Mouse (Mus musculus) thymus, adult 2 months (tissue): ENCODE data around the gene Chrna9.

Experiments used
- CTCF ChIP-seq: fragments of 200-500 bp; IDR thresholded peaks from 2 replicates; pipeline ENCODE4 v1.5.1; 2012; ENCODE audit warnings: mild to moderate bottlenecking, control low read depth, low read length, moderate library complexity, borderline replicate concordance; ENCODE audit not compliant: control insufficient read depth, poor library complexity, insufficient read depth; ENCODE audit errors: extremely low read depth
- POLR2A ChIP-seq: fragments of 200-500 bp; IDR thresholded peaks from 2 replicates; pipeline ENCODE4 v1.6.1; 2012; ENCODE audit warnings: mild to moderate bottlenecking, low read length, control low read depth, moderate library complexity; ENCODE audit not compliant: control insufficient read depth, poor library complexity, insufficient read depth; ENCODE audit errors: extremely low read depth

DNA sequence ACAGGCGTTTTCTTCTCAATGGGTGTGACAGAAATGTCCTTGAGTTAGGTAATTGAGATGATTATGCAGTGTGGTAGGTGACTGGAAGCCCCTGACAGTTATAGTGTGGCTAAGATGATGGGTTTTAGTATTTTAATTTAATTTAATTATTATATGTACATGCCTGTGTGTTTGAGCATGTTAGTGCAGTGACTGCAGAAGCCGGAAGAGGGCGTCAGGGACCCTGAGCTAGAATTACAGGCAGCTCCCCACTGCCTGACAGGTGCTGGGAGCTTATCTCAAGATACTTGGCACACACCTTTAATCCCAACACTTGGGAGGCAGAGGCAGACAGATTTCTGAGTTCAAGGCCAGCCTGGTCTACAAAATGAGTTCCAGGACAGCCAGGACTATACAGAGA lies 33.3 kb downstream of the Chrna9 start:
- no peak for TF ChIP-seq CTCF
- no peak for TF ChIP-seq POLR2A
